Mouse (Mus musculus): ENCODE measurements around the gene Sf3a1. TPM values are rescaled to one million over a fixed set of nuclear protein-coding genes. Genes with fewer than 3 reads are reported as not detected.
A peak's percentile ranks its signal among the peaks of the same experiment; 100 is the strongest.
"Not testable (repeated sequence)": the region's sequence is repeated elsewhere in the genome, so short reads cannot be mapped to it uniquely, and the experiment has no call there.

The Sf3a1 gene
- total RNA-seq, 4 experiments from 2014 or later = 25.8 to 34.5 (median 30.4) TPM

DNA sequence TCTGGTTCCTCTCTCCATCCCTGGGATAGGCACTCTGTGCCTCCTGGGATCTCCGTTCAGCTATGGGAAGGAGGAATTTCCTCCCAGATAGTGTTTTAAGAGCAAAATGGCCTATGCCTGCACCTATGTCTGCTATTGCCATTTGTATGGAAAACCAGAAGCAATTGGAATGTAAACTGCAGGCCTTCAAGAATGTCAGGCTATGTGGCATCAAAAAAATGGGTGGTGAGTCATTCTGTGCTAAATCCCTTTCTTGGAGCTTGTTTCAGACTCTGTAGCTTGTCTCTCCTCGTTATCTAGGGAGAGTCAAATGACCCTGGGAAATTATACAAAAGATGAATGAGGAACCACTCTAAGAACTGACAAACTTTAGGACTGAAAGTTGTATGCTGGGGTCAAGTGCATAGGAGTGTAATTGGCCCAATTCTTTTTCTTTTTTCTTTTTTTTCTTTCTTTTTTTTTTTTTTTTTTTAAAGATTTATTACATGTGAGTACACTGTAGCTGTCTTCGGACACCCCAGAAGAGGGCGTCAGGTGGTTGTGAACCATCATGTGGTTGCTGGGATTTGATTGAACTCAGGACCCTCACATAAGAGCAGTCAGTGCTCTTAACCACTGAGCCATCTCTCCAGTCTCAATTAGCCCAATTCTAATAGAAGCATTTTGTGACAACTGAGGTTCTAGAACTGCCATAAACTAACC lies 24.3 kb downstream of the Sf3a1 start:
- no peak for DNase-seq (ENCODE audit: low spot score)

DNA sequence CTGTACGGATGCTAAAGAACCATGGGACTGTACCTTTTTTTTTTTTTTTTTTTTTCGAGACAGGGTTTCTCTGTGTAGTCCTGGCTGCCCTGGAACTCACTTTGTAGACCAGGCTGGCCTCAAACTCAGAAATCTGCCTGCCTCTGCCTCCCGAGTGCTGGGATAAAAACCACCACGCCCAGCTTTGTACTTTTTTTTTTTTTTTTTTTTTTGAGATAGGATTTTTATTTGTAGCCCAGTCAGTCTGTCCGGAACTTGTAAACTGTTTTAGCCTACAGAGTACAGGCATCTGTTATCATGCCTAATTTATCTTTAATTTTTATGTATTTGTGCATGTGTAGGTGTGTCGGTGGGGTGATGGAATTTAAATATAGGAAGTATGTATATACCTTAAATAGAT lies 25.3 kb downstream of the Sf3a1 start:
- DNase-seq (ENCODE audit: low spot score) = not testable (repeated sequence)

DNA sequence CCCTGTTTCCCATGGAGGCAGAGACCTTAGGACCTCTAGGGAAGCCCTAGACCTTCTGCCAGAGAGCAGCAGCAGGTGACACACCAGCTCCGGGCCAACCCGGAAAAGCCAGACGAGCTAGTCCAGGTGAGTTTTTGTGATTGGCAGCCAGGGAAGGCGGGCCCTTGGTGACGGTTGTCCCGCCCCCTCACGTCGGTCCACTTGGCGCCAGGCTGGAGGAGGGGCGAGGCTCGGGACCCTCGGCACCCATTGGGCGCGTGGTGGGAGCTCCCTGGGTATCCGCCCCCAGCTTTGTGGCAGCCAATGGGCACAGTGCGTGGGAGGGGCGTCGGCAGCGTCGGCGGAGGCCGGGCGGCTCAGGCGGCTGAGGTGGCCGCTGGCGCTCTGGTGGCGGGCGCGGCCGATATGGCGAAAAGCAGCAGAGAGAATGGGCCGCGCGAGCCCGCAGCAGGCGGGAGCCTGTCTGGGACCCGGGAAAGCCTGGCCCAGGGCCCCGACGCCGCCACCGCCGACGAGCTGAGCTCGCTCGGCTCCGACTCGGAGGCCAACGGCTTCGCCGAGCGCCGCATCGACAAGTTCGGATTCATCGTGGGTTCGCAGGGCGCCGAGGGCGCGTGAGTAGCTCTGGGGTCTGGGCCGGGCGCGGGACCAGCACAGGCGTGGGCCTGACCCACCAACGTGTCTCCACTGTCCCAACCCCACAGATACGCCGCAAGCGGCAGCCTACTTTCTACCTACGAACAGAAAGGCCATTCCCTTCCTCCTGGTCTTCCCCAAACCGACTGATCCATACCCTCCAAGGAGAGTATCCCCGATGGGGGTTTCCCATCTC lies 26.6 kb downstream of the Sf3a1 start, which contains the start of gene Tbc1d10a:
Gene Tbc1d10a (plus strand): TSS at position 304 of the 832 bp plus-strand sequence.
- peak; percentile 97 for DNase-seq (ENCODE audit: low spot score)

DNA sequence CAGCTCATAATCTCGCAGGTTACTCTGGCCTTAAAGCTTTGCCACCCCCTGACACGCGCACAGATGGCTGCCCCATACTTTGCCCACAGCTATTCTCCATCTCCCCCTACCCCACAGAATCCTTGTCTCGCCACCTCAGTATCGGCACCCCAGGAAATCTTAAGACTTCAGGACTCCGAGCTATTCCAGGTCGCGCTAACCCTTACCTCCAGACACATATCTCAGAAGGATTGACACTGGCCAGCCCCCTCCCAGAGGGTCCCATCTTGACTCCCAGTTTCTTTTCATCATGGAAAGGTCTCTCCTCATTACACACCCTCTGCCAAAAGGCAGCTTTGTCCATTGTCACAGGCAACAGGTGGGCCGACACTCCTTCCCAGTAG lies 27.2 kb downstream of the Sf3a1 start:
- no peak for DNase-seq (ENCODE audit: low spot score)

DNA sequence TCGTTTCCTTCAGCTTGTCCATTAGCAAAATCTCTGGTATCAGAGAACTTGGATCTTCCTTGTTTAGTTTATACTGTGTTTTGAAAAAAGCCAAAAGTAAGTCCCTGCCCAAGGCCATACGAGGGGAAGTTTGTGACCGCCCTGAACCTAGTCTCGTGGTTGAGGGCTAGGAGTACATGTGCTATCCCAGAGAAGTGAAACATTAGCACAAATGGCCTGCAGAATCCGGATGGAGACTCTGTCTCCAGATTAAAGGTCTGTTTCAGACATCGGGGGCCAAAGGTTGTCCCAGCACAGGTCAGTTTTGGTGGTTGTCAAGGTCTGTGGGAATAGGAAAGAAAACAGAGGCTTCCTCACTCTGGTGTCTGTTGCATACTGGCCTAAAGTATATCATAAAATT lies 29.0 kb downstream of the Sf3a1 start:
- no peak for DNase-seq (ENCODE audit: low spot score)

DNA sequence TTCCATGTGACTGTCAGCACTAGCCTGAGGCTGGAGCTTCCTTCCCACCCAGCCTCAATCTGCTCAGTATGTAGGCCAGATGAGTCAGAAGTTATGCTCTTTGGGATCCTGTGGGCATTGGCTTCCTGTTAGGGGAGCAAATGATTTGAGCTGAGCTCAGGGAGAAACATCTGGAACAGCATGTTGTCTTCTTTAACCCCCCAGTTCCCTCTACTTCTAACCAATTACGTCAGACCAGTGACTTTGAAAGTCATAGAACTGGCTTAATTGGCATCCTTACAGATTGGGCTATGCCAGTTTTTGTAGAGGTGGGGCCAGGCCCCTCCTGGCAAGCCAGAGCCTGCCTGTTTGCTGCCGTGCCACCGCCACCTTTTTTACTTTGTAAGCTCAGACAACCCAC lies 30.5 kb downstream of the Sf3a1 start:
- peak; percentile 64 for DNase-seq (ENCODE audit: low spot score)

DNA sequence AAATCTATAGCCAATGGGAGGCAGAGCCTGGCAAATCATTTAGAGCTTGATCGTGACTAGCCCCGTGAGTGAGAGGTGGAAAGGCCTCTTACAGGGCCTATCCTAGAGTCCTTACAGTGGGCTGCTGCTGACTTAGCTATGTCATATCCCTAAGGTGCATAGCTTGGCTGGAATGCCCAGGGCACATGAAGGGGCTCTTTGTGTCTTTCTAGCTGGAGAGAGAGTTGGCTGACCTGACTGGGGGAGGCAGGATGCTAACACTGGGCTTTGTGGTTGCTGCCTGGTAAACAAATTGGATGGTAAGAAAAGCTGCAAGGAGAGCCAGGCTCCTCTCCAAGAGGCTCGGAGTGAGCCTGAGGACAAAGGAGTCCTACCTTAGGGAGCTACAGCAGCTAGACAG lies 32.6 kb downstream of the Sf3a1 start:
- no peak for DNase-seq (ENCODE audit: low spot score)

DNA sequence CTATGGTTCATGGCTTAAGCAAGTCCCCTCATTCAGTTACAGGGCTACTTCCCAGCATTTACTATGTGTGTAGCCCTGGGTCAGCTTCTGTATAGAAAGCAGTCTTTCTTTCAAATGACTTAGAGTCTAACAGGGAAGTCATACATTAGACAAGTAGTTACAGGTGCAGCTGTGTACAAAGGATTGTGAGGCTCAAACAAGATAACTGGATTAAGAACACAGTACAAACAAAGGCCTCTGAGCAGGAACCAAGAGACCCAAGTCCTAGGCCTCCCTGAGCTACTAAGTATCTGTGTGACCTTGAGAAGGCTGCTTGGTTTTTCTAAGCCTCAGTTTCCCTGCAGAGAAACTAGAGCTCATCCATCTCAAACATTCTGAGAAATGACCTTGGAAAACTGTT lies 33.3 kb downstream of the Sf3a1 start:
- DNase-seq (ENCODE audit: low spot score) = no peak

DNA sequence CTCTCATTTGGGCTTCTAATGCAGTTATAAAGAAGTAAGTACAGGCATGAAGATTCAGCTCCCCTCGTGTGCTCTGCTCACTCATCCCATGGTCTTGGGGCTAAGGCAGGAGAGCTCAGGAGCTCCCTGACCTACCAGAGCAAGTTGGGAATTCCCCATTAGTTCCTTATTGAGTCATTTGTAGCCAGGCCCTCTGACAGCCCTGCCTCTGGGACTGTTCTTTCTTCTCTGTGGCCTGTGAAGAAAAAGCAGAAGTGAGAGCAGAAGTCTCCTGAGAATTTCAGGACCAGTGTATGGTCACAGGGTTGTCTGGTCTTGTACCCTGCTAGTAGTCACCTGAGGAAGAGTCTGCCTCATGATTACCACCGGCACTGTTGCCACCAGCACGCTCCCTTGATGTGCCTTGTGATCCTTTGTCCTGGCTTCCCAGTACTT lies 35.5 kb downstream of the Sf3a1 start:
- no peak for DNase-seq (ENCODE audit: low spot score)

DNA sequence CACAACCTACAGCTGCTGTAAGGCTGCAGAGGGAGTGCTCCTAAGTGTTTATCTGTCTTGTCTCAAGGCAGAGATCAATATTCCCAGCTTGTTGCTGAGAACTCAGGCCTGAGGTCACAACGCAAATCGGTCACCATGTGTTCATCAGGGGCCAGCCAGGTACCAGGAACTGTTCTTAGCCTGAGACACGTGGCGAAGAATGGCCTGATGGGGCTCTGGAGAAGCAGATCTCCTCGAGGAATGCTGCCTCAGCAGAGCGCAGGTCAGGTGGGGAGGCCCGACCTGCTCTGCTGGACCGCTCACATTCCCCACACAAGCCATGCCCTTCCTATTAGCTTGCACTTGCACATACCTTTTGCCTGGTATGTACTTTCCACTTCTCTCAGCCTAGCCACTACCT lies 36.5 kb downstream of the Sf3a1 start:
- no peak for DNase-seq (ENCODE audit: low spot score)

DNA sequence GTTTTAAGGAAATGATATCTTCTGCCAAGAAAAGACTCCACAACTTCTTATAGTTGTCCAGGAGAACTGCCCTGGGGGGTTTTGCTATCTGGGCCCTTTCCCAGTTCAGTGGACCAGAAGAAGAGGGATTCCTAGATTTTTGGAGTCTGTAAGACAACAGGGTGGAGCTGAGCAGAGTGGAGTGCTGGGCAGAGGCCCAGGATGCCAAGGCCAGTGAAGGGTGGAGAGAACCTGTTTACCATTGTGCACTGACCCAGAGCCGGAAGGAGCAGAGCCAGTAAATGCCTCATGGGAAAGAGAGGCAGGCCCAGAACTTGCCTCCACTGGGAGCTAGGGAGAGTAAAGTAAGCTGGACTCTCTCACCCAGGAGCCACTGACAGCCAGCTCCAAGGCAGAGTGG lies 37.5 kb downstream of the Sf3a1 start:
- no peak for DNase-seq (ENCODE audit: low spot score)

DNA sequence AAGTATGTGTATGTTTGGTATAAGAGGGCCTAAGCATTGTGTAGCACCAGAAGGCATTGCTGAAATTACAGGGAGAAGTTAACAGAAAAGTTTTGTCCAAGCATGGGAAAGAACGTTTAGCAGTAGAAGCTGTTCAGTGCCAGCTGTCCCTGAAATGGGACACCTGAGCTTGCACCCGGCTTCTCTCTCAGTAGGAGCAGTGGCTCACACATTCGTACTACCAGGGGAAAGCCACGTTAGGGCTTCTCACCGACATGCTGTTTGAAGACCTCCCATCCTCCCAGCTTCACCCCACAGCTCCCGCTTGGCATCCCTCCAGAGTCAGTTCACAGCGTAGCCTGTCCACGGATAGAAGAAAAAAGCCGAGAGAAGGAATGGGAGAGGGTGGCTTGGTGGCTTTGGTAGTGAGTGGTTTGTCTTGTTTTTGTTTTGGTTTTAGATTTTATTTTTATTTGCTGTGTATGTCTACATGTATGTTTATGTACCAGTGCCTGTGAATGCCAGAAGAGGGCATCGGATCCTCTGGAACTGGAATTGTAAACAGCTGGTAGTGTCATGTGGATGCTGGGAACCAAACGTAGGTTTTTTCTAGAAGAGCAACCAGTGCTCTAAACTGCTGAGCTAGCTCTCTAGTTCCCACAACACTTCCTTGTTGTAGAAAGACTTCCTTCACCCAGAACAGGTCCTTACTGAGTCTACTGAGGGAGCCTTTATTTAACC lies 42.0 kb downstream of the Sf3a1 start:
- no peak for DNase-seq (ENCODE audit: low spot score)

DNA sequence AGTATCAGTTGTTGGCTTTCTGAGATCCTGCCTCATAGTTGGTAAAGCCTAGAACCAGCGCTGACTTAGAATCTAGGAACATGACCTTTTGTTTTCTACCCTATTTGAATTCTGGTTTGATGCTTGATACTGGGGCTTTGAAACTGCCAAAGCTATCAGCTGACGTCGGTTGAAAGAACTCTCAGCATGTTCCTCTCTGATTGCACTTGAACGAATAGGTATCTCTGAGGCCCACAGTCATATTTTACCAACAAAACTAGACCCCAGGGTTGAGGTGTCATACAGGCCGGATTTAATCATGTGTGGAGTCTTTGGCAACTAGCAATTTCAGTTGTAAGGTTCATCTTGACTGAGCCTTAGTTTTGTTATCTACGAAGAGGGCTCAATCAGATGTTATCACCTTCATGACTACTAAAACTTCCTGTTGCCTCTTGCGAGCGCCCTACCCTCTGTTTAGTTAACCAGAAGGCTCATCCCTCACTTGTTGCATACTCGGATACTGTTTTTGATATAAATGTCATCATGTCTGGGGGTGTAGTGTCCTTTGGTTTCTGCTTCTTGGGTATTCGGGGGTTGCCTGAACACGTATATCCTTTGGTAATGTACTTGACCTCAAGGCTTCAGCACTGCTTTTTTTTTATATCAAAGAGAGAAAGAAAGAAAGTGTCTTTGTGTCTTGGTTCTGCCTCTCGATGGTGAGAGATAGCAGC lies 43.0 kb downstream of the Sf3a1 start:
- no peak for DNase-seq (ENCODE audit: low spot score)

DNA sequence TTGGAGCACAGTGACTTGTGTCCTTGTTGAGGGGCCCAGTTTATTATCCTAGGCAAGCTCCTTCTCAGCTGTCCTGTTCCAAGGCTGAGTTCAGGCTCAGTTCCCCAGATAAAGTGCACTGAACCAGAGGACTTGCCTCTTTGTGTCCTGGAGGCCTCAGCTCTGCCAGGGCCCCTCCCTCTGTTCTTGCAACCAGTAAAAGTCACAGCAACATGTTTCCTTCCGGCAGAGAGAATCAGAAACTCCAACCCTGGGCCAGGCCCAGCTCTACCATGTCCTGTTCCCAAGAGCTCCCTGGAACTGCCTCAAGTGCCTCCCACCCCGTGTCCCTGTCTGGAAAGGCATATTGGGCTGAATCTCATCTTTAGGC lies 43.5 kb downstream of the Sf3a1 start:
- peak; percentile 93 for DNase-seq (ENCODE audit: low spot score)

DNA sequence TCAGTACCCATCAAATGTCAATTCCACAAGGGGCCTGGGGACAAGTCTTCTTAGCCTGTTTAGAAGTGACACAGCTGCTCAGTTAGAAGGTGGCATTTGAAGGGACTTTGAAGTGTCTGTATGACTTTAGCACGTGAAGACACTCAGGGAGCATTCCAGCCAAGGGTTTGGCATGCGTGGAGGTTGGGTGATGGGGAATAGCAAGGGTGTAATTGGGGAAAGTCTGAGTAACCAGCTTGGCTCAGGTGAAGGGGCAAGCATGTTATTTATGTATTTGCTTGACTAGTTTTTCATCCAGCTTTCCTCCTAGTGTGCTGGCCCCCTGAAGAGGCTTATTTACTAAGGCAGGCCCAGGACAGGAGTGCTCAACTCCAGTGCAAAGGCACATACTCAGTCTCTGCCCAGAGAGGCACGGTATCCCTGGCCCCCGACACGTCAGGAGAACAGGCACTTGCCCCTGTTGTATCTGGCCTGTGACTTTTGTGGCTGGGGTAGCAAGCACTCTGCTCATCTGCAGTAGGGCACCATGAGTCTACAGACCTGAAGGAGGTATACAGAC lies 45.0 kb downstream of the Sf3a1 start:
- no peak for DNase-seq (ENCODE audit: low spot score)

DNA sequence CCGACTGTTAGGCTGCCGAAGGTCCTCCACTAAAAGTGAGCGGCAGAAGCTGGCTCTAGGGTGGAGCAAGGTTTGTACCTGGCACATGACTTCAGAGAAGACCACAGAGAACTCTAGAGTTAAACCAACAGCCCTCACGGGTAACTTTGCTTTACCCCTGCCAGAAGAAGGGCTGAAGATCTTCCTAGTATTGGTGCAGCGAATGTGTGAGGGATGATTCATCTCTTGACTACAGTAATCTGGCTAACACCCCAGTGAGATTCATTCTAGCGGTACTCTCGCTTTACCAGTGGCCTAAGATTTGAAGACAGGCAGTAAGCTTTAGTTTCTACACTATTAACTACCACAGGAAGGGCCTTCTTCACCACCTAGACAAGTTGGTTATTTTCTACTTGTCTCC lies 45.8 kb downstream of the Sf3a1 start:
- DNase-seq (ENCODE audit: low spot score) = no peak

DNA sequence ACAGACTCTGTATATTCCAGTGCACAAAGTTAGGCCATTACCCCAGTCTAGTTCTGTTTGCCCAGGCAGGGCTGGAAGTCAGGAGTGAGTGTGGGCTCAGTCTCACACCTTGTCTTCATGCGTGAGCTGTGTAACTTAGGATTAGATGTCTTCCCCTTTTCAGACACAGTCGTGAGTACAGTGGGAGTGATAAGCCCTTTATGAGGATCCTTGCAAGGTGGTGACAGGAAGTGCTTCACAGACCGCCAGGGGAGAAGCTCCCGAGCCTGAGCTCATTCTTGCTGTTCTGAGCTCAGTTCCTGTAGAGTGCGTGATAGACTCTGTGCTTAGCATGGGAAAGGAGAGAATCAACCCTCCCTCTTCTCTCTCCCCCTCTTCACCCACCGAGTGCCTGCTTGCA lies 46.4 kb downstream of the Sf3a1 start:
- no peak for DNase-seq (ENCODE audit: low spot score)

DNA sequence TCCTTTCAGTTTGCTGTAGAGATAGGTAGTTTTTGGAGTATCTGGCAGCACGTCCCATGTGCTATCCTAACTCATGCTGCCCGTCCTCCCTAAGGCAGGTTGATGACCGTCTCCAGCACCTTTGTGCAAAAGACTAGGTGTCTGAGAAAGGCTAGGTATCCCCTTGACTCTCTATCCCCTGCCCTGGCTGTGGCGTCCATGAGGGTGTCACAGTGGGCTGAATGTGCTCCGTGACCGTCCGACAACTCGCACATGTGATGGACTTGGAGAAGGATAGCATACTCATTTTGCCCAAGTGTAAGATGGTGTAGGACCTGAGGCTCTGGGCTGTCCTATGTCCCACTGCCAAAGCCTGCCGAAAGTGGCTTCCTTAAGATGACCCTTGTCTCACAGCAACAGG lies 47.5 kb downstream of the Sf3a1 start:
- DNase-seq (ENCODE audit: low spot score) = no peak

DNA sequence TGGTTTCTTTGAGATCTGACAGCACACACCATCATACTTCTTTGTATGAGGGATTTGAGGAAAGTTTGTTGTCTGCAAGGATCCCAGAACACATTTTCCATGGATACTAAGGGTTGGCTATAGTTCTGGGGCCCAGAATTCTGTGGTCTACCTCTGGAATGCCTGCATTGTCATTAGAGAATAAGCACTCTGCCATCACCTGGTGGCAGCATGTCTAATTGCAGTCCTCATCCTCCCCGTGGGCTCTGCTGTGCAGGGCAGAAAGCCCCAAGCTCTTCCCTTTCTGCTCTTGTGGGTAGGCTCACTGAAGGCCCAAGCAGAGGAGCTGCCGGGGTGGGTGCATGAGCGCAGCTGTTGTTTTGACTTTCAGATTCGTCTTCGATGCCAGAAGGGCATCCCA lies 49.4 kb downstream of the Sf3a1 start:
- DNase-seq (ENCODE audit: low spot score) = no peak

DNA sequence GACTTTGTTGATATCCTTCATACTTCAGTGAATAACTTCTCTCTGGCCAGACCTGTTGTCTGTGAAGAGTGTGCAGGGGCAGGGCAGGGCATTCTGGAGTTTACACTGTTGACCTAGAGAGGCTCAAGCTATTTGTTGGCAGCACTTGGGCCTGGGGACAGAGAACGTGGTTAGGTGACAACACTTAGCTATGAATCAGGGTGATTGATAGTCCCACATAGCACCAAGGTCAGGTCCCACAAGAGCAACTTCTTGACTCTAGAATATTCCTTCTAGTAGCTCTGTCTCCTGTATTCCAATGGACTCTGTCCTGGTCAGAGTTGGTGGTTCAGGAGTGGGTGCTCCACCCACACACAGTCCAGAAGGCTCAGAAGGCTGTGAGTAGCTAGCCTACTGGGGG lies 50.6 kb downstream of the Sf3a1 start:
- DNase-seq (ENCODE audit: low spot score) = no peak

DNA sequence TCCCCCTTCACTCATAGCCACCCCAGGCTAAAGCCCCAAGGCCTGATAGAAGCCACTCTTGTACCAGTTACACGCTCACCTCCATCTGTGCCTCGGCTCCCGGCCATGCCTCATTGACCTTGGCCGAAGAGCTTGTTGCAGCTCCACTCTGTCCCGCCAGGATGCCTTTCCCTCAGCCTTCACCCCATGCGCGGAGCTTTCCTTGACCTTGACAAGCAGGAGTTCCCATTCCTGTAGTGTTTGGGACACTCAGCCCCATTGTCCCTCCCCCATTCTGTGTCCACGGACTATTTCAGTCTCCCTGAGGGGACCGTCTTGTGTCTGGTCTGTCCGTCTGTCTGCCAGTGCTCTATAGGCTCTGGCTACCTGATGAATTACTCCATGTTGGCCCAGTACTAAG lies 53.0 kb downstream of the Sf3a1 start:
- DNase-seq (ENCODE audit: low spot score) = no peak

DNA sequence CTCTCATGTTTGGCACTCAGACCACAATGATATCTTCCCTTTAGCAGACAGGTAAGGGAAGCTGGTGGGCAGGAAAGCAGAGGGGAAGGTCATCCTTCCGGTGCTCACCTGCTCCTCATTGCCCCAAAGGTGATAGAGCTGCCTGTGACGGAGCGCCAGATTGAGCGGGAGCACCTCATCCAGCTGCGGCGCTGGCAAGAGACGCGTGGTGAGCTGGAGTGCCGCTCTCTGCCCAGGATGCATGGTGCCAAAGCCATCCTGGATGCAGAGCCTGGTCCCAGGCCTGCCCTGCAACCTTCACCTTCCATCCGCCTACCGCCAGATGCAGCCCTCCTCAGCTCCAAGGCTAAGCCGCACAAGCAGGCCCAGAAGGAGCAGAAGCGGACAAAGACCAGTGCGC lies 54.4 kb downstream of the Sf3a1 start:
- no peak for DNase-seq (ENCODE audit: low spot score)
